Mouse (Mus musculus) cerebellum, adult 2 months (tissue): ENCODE data around the gene Bmp10. TPM values are rescaled to one million over a fixed set of nuclear protein-coding genes. Genes with fewer than 3 reads are reported as not detected.

Experiments used
- DNase-seq, 2 experiments: peaks; one replicate each; pipeline ENCODE4 v3.0.0; 2021
- H3K27ac ChIP-seq: fragments of 200-500 bp; 2 replicates; pipeline ENCODE4 v1.5.1; 2012; ENCODE audit warnings: low read length, control low read depth, inconsistent platforms; ENCODE audit not compliant: insufficient read depth
- H3K27me3 ChIP-seq: fragments of 200-500 bp; 2 replicates; pipeline ENCODE4 v1.6.1; 2012; ENCODE audit warnings: inconsistent platforms, mild to moderate bottlenecking, low read length, moderate library complexity; ENCODE audit not compliant: control insufficient read depth, insufficient read depth
- H3K4me1 ChIP-seq: fragments of 200-500 bp; 2 replicates; pipeline ENCODE4 v1.6.1; 2011; ENCODE audit warnings: low read length; ENCODE audit not compliant: control insufficient read depth, insufficient read depth
- H3K4me3 ChIP-seq: fragments of 200-500 bp; replicated peaks from 2 replicates; pipeline ENCODE3; 2011; ENCODE audit warnings: mild to moderate bottlenecking, low read depth, low read length, control low read depth; ENCODE audit not compliant: insufficient read depth
- CTCF ChIP-seq: fragments of 200-500 bp; IDR thresholded peaks from 2 replicates; pipeline ENCODE4 v1.5.1; 2011; ENCODE audit warnings: low read depth, mild to moderate bottlenecking, control low read depth, low read length, moderate library complexity, borderline replicate concordance; ENCODE audit not compliant: insufficient read depth
- POLR2A ChIP-seq: fragments of 200-500 bp; IDR thresholded peaks from 2 replicates; pipeline ENCODE4 v1.6.1; 2011; ENCODE audit warnings: low read length, control low read depth, borderline replicate concordance; ENCODE audit not compliant: insufficient read depth
- WGBS: fragments of 180-500 bp; shearing (Covaris S2); methylation state at CpG from one replicate; pipeline ENCODE4 v1.1.7; 2018; 5-methylcytosine and 5-hydroxymethylcytosine counted together
- polyA plus RNA-seq: library from polyadenylated mRNA; depleted of rRNA; stranded (reverse); fragments of >200 nt; gene quantifications from 2 replicates; pipeline ENCODE4 v1.2.3, GENCODE M21; 2012; rRNA removed

Bmp10 gene
- polyA plus RNA-seq, 1 experiment: not detected

- no peaks in the 10 kb centered on the region for H3K27me3 ChIP-seq
- 84% methylated on average over 5 of the region's 5 CpGs for WGBS
- TF ChIP-seq POLR2A: no peak
- TF ChIP-seq CTCF: no peak
- no peak overlapping the region for H3K27ac ChIP-seq
- H3K4me1 ChIP-seq: no peaks in the 10 kb centered on the region
- no peak overlapping the region for H3K4me3 ChIP-seq
- no peak for DNase-seq
These were observed 46.4 kb downstream of the Bmp10 start for GRCm38 (mm10) chr6:87475223-87475622.

- H3K4me3 ChIP-seq: no peak overlapping the region
- H3K27me3 ChIP-seq: no peaks in the 10 kb centered on the region
- WGBS: 14% methylated on average over 4 of the region's 4 CpGs
- no peak for TF ChIP-seq POLR2A
- TF ChIP-seq CTCF: no peak
- no peak overlapping the region for H3K27ac ChIP-seq
- no peaks in the 10 kb centered on the region for H3K4me1 ChIP-seq
- no peak for DNase-seq
These were observed 50.1 kb downstream of the Bmp10 start for GRCm38 (mm10) chr6:87478847-87479246.

DNA sequence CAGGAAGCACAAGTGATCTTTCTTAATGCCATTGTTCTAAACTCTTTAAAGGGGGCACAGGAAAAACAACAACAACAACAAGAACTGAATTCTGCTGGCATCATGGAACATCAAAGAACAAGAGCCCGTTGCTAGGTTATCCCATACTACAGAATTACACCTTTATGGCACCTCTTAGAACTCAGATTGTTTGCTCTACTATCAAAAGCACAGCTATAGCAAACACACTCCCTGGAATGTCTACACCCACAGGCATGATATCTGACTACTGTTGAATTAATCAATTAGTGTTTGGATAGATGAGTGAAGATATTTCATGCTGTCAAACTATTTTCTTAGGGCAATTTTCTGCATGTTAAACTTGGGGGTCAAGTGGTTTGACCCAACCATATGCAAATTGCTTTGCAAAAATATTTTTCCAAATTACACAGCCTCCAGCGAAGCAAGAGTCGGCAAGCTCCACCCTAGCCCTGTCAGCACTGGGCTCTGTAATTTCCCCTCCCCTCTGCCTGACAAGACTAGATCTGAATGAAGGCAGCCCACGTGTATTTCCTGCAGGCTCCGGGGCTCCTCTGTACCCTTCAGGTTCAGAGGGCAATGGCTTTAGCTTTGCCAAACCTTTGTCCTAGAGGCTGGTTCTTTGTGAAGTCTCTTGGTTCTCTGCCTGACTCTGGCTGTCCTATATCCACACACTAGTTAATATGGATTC lies 50.7 kb downstream of the Bmp10 start:
- DNase-seq: no peak
- no peak overlapping the region for H3K27ac ChIP-seq
- no peaks in the 10 kb centered on the region for H3K4me1 ChIP-seq
- no peak overlapping the region for H3K4me3 ChIP-seq
- TF ChIP-seq CTCF: no peak
- no peak for TF ChIP-seq POLR2A
- WGBS: 27% methylated on average over 5 of the region's 5 CpGs
- no peaks in the 10 kb centered on the region for H3K27me3 ChIP-seq

DNA sequence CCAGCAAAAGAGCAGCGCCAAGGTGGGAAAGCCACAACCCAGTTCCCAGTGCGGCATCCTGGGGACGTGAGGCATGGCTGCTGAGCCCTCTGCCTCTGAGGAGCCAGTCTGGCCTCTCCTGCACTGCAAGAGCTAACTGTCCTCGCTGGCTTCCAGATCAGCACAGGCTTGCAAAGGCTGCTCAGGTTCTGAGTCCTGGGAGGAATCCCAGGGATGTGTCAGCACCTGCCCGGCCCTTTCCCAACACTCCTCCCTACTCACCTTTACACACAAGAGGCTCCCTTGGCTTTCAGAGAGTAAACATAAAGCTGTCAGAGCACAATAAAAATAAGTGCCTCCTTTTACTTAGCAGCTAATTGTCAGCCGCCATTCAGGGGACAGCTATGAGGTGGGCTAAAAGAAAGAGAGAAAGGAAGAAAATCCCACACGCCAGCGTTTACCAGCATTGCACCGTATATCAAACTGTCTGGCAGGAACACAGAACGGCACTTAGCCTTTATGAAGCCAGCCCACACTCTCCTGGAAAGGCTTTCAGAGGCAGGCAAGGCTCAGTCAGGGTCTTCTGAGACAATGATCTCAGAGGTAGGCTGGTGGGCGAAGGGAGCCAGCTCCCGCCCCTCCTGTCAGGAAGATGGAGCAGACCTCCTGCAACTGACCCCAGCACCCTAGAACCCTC lies 54.6 kb downstream of the Bmp10 start:
- no peak overlapping the region for H3K4me3 ChIP-seq
- no peaks in the 10 kb centered on the region for H3K27me3 ChIP-seq
- H3K27ac ChIP-seq: no peak overlapping the region
- no peaks in the 10 kb centered on the region for H3K4me1 ChIP-seq
- TF ChIP-seq POLR2A: no peak
- no peak for TF ChIP-seq CTCF
- DNase-seq: no peak
- 74% methylated on average over 12 of the region's 12 CpGs for WGBS

DNA sequence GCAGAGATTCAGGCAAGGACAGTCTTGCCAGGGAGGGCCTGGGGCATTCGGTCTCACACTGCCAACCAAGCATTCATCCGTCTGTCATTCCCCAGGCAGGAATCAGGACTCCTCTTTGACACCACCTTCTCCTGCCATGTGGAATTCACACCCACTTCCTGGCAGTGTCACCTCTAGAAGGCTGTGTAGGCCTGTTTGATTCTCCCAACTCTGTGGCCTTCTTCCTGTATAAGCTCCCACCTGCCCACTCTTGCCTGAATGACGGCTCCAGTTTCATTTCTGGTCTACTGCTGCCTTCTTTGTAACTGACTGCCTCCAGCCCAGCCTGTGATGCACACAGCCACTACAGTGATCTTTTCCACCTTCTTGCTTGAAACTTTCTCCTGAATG lies 55.1 kb downstream of the Bmp10 start:
- no peak for DNase-seq
- Histone ChIP-seq H3K27ac (no peak overlapping the region), H3K4me1 (no peaks in the 10 kb centered on the region), H3K27me3 (no peaks in the 10 kb centered on the region), H3K4me3 (no peak overlapping the region)
- no peak for TF ChIP-seq CTCF
- no peak for TF ChIP-seq POLR2A
- WGBS: 48% methylated on average over 3 of the region's 3 CpGs

DNA sequence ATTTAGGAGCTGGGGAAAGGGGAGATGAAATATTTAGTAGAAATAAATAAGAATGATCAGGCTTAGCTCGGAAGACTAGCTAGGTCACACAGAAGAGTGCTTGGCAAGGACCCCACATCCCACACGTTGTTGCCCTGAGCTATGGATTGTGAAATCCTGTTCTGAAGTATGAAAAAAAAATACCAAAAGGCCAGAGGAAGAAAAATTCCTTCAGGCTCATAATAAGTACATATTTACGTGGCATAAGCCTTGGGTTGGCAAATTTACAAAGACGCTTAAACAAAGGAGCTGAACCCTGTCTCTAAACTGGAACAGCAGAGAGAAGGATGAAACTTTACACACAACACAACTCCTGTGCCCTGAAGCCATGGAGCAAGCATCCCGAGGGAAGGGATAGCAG lies 56.0 kb downstream of the Bmp10 start:
- Histone ChIP-seq H3K4me1 (no peaks in the 10 kb centered on the region), H3K27ac (no peak overlapping the region), H3K4me3 (no peak overlapping the region), H3K27me3 (no peaks in the 10 kb centered on the region)
- DNase-seq: no peak
- WGBS: 68% methylated on average over 5 of the region's 5 CpGs
- TF ChIP-seq CTCF (no peak), POLR2A (no peak)

Other genes starting within 250 kb of the Bmp10 start
- 8.0 and 8.1 TPM in 2 replicates for gene Antxr1, start 93.2 kb upstream of the Bmp10 start, polyA plus RNA-seq
- 0.08 and 0.13 TPM in 2 replicates for gene Gkn1, start 78.1 kb upstream of the Bmp10 start, polyA plus RNA-seq
- not detected in 2 replicates for gene Gkn2, start 55.6 kb upstream of the Bmp10 start, polyA plus RNA-seq
- 19.9 and 25.1 TPM in 2 replicates for gene Gkn3, start 40.1 kb upstream of the Bmp10 start, polyA plus RNA-seq
- gene Arhgap25, start 104.3 kb downstream of the Bmp10 start, polyA plus RNA-seq: 0.39 and 0.70 TPM in 2 replicates
- 0.03 and 0.13 TPM in 2 replicates for gene Prokr1, start 161.7 kb downstream of the Bmp10 start, polyA plus RNA-seq
- 4.6 and 5.0 TPM in 2 replicates for gene Aplf, start 243.2 kb downstream of the Bmp10 start, polyA plus RNA-seq